Mouse (Mus musculus) ES-Bruce4 (cell line): ENCODE data around the gene Glis3. TPM values are rescaled to one million over a fixed set of nuclear protein-coding genes. Genes with fewer than 3 reads are reported as not detected.

ENCODE experiments used
- H3K27ac ChIP-seq: 2 replicates; pipeline ENCODE4 v1.5.1; 2012; ENCODE audit warnings: low read length, inconsistent platforms; ENCODE audit not compliant: insufficient read depth
- H3K27me3 ChIP-seq: 2 replicates; pipeline ENCODE4 v1.6.1; 2012; ENCODE audit warnings: mild to moderate bottlenecking, low read length, inconsistent platforms; ENCODE audit not compliant: control insufficient read depth, poor library complexity, insufficient read depth, severe bottlenecking
- H3K36me3 ChIP-seq: 2 replicates; pipeline ENCODE4 v1.6.1; 2012; ENCODE audit warnings: inconsistent platforms, mild to moderate bottlenecking, low read length, moderate library complexity; ENCODE audit not compliant: control insufficient read depth, poor library complexity, insufficient read depth, severe bottlenecking
- H3K4me1 ChIP-seq: one replicate; pipeline ENCODE4 v1.8.1; 2011; ENCODE audit warnings: low read length; ENCODE audit not compliant: control insufficient read depth, insufficient read depth
- H3K4me3 ChIP-seq: 2 replicates; pipeline ENCODE4 v1.5.1; 2011; ENCODE audit warnings: low read depth, mild to moderate bottlenecking, low read length
- H3K9ac ChIP-seq: 2 replicates; pipeline ENCODE4 v1.6.1; 2012; ENCODE audit warnings: low read depth, mild to moderate bottlenecking, inconsistent platforms; ENCODE audit not compliant: poor library complexity, severe bottlenecking
- H3K9me3 ChIP-seq: replicated peaks from 2 replicates; pipeline ENCODE4 v1.6.1; 2012; ENCODE audit warnings: mild to moderate bottlenecking, low read length, inconsistent platforms; ENCODE audit not compliant: control insufficient read depth, poor library complexity, insufficient read depth, severe bottlenecking
- CTCF ChIP-seq: IDR thresholded peaks from one replicate; pipeline ENCODE4 v1.8.1; 2011; ENCODE audit warnings: low read depth, low read length
- EP300 ChIP-seq: IDR thresholded peaks from 2 replicates; pipeline ENCODE4 v1.6.1; 2011; ENCODE audit warnings: low read depth, low read length; ENCODE audit not compliant: insufficient read depth
- POLR2A ChIP-seq: IDR thresholded peaks from one replicate; pipeline ENCODE4 v1.8.1; 2011; ENCODE audit warnings: low read length; ENCODE audit not compliant: insufficient read depth
- polyA plus RNA-seq: library from polyadenylated mRNA; stranded (reverse); fragments of >200 nt; gene quantifications from 2 replicates; pipeline ENCODE4 v1.2.4, GENCODE M21; 2011; ENCODE audit warnings: low read depth; ENCODE audit not compliant: missing spikeins, insufficient read depth, insufficient read length

Glis3 gene
- polyA plus RNA-seq, 1 experiment, result 5.5 TPM

- no peak overlapping the region for H3K4me3 ChIP-seq
- no peaks in the 10 kb centered on the region; the same call in 1 of the 2 replicates for H3K27me3 ChIP-seq
- TF ChIP-seq EP300 (no peak), CTCF (no peak), POLR2A (no peak)
- no peak overlapping the region for H3K9ac ChIP-seq
- H3K4me1 ChIP-seq, result no peaks in the 10 kb centered on the region
- no peak overlapping the region for H3K27ac ChIP-seq
- no peaks in the 10 kb centered on the region for H3K36me3 ChIP-seq
- no peaks in the 10 kb centered on the region for H3K9me3 ChIP-seq
Observed at GRCm38 (mm10) chr19:28617736-28618135, 62.1 kb downstream of the Glis3 start.

DNA sequence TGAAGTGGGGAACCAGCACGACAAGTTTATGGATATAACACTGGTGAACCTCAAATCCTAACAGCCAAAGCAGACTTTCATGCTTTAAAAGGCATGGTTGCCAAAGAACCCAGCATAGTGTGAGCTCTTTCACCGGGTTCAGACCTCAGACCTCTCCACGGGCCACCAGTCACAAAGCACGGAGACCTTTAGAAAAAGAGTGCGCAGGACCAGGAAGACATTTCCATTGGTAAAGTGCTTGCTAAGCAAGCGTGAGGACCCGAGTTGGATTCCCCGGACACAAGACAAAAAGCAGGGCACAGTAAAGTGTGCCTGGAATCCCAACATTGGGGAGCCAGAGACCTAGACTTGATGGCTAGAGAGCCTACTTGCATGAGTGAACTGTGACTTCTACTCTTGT lies 62.7 kb downstream of the Glis3 start:
- Histone ChIP-seq H3K9me3 (no peaks in the 10 kb centered on the region), H3K27me3 (no peaks in the 10 kb centered on the region; the same call in 1 of the 2 replicates), H3K4me3 (no peak overlapping the region), H3K27ac (no peak overlapping the region), H3K36me3 (no peaks in the 10 kb centered on the region), H3K9ac (no peak overlapping the region), H3K4me1 (no peaks in the 10 kb centered on the region)
- TF ChIP-seq CTCF (no peak), EP300 (no peak), POLR2A (no peak)

DNA sequence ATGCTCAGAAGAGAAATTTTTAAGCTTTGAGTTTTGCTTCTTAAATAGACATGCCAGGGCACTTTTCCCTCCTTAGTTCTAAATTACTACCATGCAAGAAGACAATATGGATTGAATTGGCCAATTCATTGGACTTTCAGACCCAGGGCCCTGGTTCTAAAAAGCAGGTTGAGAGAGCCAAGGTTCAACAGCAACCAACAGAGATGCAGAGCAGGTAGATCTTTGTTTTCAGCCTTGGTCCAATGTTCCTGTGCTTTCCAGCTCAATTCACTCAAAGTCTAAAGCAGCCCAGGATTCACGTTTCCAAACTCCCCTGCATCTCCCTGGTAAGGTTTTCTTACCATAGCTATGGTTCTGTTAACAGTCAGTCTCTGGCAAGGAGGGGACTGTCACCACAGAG lies 63.4 kb downstream of the Glis3 start:
- no peaks in the 10 kb centered on the region for H3K9me3 ChIP-seq
- H3K4me3 ChIP-seq, result no peak overlapping the region
- H3K4me1 ChIP-seq, result no peaks in the 10 kb centered on the region
- H3K36me3 ChIP-seq, result no peaks in the 10 kb centered on the region
- TF ChIP-seq POLR2A (no peak), CTCF (no peak)
- no peak overlapping the region for H3K9ac ChIP-seq
- H3K27ac ChIP-seq, result no peak overlapping the region
- H3K27me3 ChIP-seq, result no peaks in the 10 kb centered on the region; the same call in 1 of the 2 replicates

- Histone ChIP-seq H3K27me3 (no peaks in the 10 kb centered on the region), H3K27ac (no peak overlapping the region), H3K9me3 (no peaks in the 10 kb centered on the region), H3K9ac (no peak overlapping the region), H3K4me3 (no peak overlapping the region), H3K4me1 (no peaks in the 10 kb centered on the region), H3K36me3 (no peaks in the 10 kb centered on the region)
- TF ChIP-seq POLR2A, result no peak
- TF ChIP-seq CTCF, result no peak
- no peak for TF ChIP-seq EP300
Observed at GRCm38 (mm10) chr19:28612249-28612648, 67.6 kb downstream of the Glis3 start.

GRCm38 (mm10) chr19:28608747-28609146 lies 71.1 kb downstream of the Glis3 start:
- H3K36me3 ChIP-seq, result no peaks in the 10 kb centered on the region

GRCm38 (mm10) chr19:28608277-28608676 lies 71.6 kb downstream of the Glis3 start:
- H3K27ac ChIP-seq, result no peak overlapping the region
- no peaks in the 10 kb centered on the region for H3K27me3 ChIP-seq
- TF ChIP-seq POLR2A (no peak), CTCF (no peak), EP300 (no peak)
- no peak overlapping the region for H3K9ac ChIP-seq
- no peaks in the 10 kb centered on the region for H3K36me3 ChIP-seq
- H3K4me1 ChIP-seq, result no peaks in the 10 kb centered on the region
- H3K4me3 ChIP-seq, result no peak overlapping the region
- H3K9me3 ChIP-seq, result no peaks in the 10 kb centered on the region

More at GRCm38 (mm10) chr19:28608747-28609146, 71.1 kb downstream of the Glis3 start:
- TF ChIP-seq POLR2A (no peak), CTCF (no peak), EP300 (no peak)
- Histone ChIP-seq H3K4me3 (no peak overlapping the region), H3K27me3 (no peaks in the 10 kb centered on the region), H3K27ac (no peak overlapping the region), H3K9ac (no peak overlapping the region), H3K9me3 (no peaks in the 10 kb centered on the region), H3K4me1 (no peaks in the 10 kb centered on the region)
